Mouse (Mus musculus) CD4-positive, CD25-positive, alpha-beta regulatory T cell (primary cell): ENCODE data around the gene Guca2a. TPM values are rescaled to one million over a fixed set of nuclear protein-coding genes. Genes with fewer than 3 reads are reported as not detected.

Experiments used
- polyA plus RNA-seq: library from polyadenylated mRNA; unstranded; fragments of 100-300 nt; shearing (Covaris generic); gene quantifications from one replicate; pipeline ENCODE4 v1.2.1, GENCODE M21; 2017

Gene Guca2a
- polyA plus RNA-seq, result not detected

GRCm38 (mm10) chr4:119637176-119637845 lies at the start of gene Guca2a:
Gene Guca2a (plus strand): TSS chr4:119637704.

DNA sequence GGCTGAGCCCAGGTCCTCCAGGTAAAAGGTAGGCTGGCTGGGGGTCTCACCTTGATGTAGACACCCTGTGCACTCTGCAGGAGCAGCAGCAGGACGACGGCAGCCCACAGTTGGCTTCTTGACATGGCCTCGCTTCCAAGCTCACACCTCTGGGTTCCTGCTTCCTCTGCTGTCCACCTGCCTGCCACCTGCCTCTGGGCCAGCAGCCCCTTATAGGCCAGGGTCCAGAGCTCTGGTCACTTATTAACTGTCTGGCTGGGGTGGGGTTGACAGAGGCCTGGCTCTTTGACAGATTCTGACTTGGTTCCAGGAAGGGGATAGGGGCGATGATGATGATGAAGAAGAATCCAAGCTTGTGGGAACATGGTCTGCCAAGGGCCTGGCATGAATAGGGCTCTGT lies 21.2 kb downstream of the Guca2a start, which contains the start of gene Guca2b:
TSS of gene Guca2b (minus strand) at position 224 of the 400 bp plus-strand sequence.

Other genes with a start within 250 kb of the Guca2a start
- 7.9 TPM for gene Ccdc30, start 222.2 kb upstream of the Guca2a start, polyA plus RNA-seq
- 61.3 TPM for gene Ppcs, start 215.3 kb upstream of the Guca2a start, polyA plus RNA-seq
- gene Zmynd12, start 214.9 kb upstream of the Guca2a start, polyA plus RNA-seq, result 0.78 TPM
- gene Rimkla, start 145.1 kb upstream of the Guca2a start, polyA plus RNA-seq, result 0.85 TPM
- 42.8 TPM for gene Foxj3, start 100.7 kb upstream of the Guca2a start, polyA plus RNA-seq
- 5.4 TPM for gene Frg2f1, start 98.2 kb upstream of the Guca2a start, polyA plus RNA-seq
- gene Guca2b, start 21.2 kb downstream of the Guca2a start, polyA plus RNA-seq, result not detected
- 54.5 TPM for gene Hivep3, start 96.1 kb downstream of the Guca2a start, polyA plus RNA-seq